Mouse (Mus musculus): ENCODE measurements at regions not wholly inside any gene's neighbourhood (a gene's known extent, or its start where the extent isn't known, plus 50 kb on each side); places are given as distances from the start of the nearest gene placed in this dataset.

- no peak for DNase-seq (ENCODE audit: low spot score)
Measured at GRCm38 (mm10) chr2:45629616-45630015, 512.4 kb upstream of the Zeb2 start.

- DNase-seq (ENCODE audit: low spot score) = no peak
Measured at GRCm38 (mm10) chr2:45623056-45623455, 505.9 kb upstream of the Zeb2 start.

- no peak for DNase-seq (ENCODE audit: low spot score)
Measured at GRCm38 (mm10) chr2:45608926-45609325, 491.7 kb upstream of the Zeb2 start.

GRCm38 (mm10) chr2:45607393-45607792 lies 490.2 kb upstream of the Zeb2 start:
- DNase-seq (ENCODE audit: low spot score) = no peak

- DNase-seq (ENCODE audit: low spot score) = no peak
Measured at GRCm38 (mm10) chr2:45601332-45601900, 484.2 kb upstream of the Zeb2 start.

- no peak for DNase-seq (ENCODE audit: low spot score)
Measured at GRCm38 (mm10) chr2:45593765-45594164, 476.6 kb upstream of the Zeb2 start.

- DNase-seq (ENCODE audit: low spot score) = no peak
Measured at GRCm38 (mm10) chr2:45590980-45591379, 473.8 kb upstream of the Zeb2 start.

GRCm38 (mm10) chr2:45588248-45588647 lies 471.1 kb upstream of the Zeb2 start:
- no peak for DNase-seq (ENCODE audit: low spot score)

GRCm38 (mm10) chr2:45586588-45587200 lies 469.5 kb upstream of the Zeb2 start:
- DNase-seq (ENCODE audit: low spot score) = no peak

- no peak for DNase-seq (ENCODE audit: low spot score)
Measured at GRCm38 (mm10) chr2:45581549-45581925, 464.3 kb upstream of the Zeb2 start.

- DNase-seq (ENCODE audit: low spot score) = no peak
Measured at GRCm38 (mm10) chr2:45580838-45581548, 463.8 kb upstream of the Zeb2 start.

GRCm38 (mm10) chr2:45572906-45573305 lies 455.7 kb upstream of the Zeb2 start:
- no peak for DNase-seq (ENCODE audit: low spot score)

- DNase-seq (ENCODE audit: low spot score) = no peak
Measured at GRCm38 (mm10) chr2:45554707-45555106, 437.5 kb upstream of the Zeb2 start.

GRCm38 (mm10) chr2:45541394-45541793 lies 424.2 kb upstream of the Zeb2 start:
- no peak for DNase-seq (ENCODE audit: low spot score)

- DNase-seq (ENCODE audit: low spot score) = no peak
Measured at GRCm38 (mm10) chr2:45538950-45539349, 421.8 kb upstream of the Zeb2 start.

GRCm38 (mm10) chr2:45537722-45538121 lies 420.5 kb upstream of the Zeb2 start:
- no peak for DNase-seq (ENCODE audit: low spot score)

GRCm38 (mm10) chr2:45534806-45535205 lies 417.6 kb upstream of the Zeb2 start:
- DNase-seq (ENCODE audit: low spot score) = no peak

- no peak for DNase-seq (ENCODE audit: low spot score)
Measured at GRCm38 (mm10) chr2:45522310-45522709, 405.1 kb upstream of the Zeb2 start.

GRCm38 (mm10) chr2:45519550-45520152 lies 402.5 kb upstream of the Zeb2 start:
- DNase-seq (ENCODE audit: low spot score) = no peak

GRCm38 (mm10) chr2:45514290-45515180 lies 397.3 kb upstream of the Zeb2 start:
- DNase-seq (ENCODE audit: low spot score) = no peak

GRCm38 (mm10) chr2:45512852-45513251 lies 395.7 kb upstream of the Zeb2 start:
- no peak for DNase-seq (ENCODE audit: low spot score)

- DNase-seq (ENCODE audit: low spot score) = no peak
Measured at GRCm38 (mm10) chr2:45511791-45512190, 394.6 kb upstream of the Zeb2 start.
